Mouse (Mus musculus): Measurements from ENCODE around the gene Mdm2.
"Not testable (repeated sequence)": the region's sequence is repeated elsewhere in the genome, so short reads cannot be mapped to it uniquely, and the experiment has no call there.

Mdm2 gene

DNA sequence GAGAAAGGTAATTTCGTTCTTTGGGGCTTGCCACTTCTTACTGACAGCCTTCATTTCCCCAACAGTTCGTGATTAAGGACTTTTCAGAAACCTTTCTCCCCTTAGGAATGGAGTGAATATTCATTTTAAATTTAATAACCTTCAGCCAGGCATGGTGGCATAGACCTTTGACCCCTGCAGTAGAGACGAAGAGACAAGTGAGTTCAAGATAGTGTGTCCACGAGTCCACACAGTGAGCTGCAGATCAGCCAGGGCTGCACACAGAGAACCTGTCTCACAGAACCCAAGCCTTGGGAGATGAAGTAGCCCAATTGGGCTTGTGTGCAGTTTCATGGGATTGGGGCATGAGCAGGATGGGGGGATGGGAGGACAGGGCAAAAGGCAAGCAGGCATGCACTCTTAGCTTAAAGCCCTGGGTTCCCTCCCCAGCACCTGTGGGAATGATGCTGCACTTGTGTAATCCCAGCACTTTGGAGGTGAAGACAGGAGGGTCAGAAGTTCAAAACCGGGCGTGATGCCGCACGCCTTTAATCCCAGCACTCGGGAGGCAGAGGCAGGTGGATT is 1.7 kb upstream of the Mdm2 start:
- DNase-seq (ENCODE audit: low read depth, low spot score): no peak

DNA sequence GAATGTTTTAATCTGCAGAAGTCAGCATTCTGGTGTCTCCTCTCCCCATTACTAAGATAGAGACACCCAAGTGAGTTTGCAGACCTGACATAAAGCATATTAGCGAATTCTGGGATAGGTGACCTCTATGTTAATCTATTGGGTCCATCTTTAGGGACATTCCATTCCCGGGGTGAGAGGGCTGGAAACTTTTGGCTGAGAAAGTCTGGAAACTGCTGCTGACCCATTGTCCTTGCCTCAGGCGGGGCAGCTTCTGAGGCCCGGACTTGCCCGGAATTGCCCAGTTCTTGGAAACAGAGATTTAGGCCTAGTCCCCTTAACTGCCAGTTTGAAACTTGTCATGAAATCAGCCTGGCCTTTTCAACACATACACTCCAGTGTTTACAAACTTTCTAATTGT is 850 bp upstream of the Mdm2 start:
- DNase-seq (ENCODE audit: low read depth, low spot score): no peak

DNA sequence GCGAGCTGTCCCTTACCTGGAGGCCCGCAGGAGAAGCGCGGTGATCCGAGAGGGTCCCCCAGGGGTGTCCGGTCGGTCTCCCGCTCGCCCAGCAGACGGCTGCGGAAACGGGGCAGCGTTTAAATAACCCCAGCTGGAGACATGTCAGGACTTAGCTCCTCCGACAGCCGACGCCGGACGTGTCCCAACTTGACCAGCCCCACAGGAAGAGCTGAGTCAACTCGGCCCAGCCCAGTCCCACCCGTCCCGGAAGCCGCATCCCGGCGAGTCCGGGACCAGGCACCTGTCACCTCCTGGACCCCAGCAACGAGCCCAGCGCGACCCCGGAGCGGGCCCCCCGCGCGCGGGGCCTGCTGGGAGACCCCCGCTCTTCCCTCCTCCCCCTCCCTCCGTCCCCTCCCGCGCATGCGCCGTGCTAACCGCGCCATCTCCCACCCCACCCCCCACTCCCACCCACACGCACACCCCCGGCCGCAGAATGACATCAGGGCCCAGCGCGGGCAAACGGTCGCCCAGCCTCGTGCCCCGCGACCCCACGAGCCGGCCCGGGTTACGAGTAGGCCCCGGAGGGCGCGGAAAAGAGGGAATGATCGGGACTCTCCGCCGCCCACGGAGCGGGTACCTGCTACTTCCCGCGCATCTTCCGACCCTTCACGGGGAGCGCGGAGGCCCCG is 491 bp downstream of the Mdm2 start:
- peak; percentile 83 for DNase-seq (ENCODE audit: low read depth, low spot score)

DNA sequence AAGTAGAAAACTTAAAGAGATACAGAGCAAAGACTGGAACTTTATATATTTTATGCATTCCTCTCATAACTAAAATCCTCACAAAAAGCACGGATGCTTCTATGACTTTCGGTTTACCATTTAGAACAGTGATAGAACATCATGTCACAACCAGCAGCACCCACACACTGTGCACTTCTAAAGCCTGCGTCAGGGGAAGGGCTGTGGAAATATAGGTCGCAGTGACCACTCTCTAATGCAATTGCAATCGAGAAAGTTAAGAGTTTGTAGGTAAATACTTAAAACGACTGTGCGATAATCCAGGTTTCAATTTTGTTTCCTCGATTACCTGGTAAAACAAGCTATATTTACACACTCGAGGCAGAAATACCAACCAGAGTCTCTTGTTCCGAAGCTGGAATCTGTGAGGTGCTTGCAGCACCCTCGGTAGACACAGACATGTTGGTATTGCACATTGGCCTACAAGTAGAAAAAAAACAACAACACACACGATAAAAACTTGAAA is 1.2 kb downstream of the Mdm2 start:
- no peak for DNase-seq (ENCODE audit: low read depth, low spot score)

DNA sequence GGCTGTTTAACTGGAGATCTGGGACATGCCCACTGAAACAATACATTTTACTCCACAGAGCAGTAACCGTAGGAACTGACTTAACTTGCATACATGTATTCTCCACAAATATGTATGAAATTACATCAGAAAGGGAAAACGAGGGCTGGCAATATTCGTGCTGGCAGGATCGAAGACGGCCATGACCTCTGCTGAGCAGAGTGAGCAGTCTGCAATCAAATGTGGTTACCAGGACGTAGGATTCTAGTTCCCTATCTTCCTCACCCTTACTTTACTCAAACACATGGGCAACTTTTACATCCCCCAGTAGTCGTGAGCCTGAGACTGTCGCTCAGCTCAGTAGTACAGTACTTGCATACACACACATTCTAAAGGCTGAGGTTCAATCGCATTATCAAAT is 1.7 kb downstream of the Mdm2 start:
- DNase-seq (ENCODE audit: low read depth, low spot score): no peak

DNA sequence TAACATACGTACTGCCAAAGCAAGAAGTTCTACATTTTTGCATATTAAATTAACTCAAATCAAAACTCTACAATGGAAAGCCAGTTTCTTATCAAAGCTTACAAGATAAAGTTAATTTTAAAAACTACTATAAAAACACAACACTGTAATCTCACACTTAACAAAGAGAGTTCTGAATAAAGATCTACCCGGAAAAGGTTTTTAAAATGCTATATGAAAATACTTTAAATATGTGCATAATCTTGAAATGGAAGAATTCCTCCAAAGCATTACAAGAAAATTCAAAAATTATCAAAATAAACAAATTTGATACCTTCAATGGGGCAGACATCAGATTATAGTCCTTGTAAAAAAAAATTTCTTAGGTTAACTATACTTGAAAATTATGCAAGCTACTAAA is 2.2 kb downstream of the Mdm2 start:
- DNase-seq (ENCODE audit: low read depth, low spot score): no peak

DNA sequence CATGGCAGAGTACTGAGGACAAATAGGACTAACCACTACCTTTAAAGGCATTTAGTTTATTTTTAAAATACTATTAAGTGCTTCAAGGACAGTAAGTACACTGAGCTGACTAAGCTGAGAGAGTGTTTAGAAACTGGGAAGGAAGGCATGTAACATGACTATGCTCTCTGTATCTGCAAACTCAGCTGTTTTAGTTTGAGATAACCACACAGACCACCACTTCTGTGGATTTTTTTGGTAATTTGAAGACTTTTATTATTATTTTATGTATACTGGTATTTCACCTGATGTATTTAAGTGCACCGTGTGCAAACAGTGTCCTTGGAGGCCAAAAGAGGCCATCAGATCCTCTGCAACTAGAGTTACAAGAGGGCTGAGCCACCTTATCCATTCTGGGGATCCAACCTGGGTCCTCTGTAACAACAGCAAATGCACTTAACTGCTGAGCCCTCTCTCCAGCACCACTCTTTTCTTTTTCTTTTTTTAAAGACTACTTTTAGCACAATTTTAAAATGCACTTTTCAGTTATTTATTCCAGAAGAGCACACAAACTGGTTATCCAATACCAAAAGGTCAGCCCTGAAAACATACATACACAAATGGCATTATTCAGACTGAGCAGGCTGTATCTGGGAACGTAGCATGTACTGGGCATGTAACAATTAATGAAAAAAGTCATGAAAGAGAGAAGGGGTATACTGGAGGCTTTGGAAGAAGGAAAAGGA is 3.3 kb downstream of the Mdm2 start:
- no peak for DNase-seq (ENCODE audit: low read depth, low spot score)

DNA sequence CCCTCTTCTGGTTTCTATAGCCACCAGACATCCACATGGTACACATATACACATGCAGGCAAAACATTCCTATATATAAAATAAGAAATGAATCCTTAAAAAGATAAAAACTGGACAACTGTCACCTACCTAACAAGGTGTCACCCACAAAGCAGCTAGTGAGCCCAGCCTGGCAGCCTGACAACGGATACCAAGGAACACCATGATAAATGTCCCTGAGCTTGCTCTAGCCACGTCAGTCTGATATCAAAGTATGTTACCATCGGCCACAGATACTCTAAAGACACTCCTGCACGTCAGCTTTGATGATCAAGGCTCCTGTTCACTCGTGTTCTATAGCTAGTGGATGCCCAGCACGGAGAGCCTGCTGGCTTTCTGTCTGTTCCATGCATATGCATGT is 4.1 kb downstream of the Mdm2 start:
- no peak for DNase-seq (ENCODE audit: low read depth, low spot score)

DNA sequence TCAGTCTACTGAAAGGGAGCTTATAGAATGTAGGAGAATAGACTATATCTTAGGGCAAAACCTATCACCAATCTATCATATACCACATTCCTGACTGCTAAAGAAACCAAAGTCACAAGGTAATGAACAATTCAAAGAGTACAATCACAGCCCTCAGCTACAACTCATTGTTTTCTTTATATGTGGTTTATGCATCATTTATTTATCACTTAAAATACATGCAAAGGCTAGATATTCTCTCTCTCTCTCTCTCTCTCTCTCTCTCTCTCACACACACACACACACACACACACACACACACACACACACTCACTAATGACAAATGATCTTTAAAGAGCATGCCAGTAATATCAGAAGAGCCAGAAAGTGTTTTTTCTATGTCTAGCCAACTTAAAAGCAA is 4.8 kb downstream of the Mdm2 start:
- DNase-seq (ENCODE audit: low read depth, low spot score): no peak

DNA sequence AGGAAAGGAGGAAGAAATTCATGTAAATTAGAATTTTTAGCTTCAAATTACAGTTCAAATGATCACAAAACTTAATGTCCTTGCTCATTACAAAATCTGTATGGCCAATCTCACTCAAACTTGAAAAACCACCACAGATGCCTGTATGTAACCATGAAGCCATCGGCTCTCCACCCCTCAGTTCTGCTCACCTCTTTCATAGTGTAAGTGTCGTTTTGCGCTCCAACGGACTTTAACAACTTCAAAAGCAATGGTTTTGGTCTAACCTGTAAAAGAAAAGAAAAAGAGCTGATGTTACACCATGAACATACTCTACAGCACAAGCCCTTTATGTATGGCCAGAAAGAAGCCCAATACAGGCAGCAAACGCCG is 5.6 kb downstream of the Mdm2 start:
- no peak for DNase-seq (ENCODE audit: low read depth, low spot score)

DNA sequence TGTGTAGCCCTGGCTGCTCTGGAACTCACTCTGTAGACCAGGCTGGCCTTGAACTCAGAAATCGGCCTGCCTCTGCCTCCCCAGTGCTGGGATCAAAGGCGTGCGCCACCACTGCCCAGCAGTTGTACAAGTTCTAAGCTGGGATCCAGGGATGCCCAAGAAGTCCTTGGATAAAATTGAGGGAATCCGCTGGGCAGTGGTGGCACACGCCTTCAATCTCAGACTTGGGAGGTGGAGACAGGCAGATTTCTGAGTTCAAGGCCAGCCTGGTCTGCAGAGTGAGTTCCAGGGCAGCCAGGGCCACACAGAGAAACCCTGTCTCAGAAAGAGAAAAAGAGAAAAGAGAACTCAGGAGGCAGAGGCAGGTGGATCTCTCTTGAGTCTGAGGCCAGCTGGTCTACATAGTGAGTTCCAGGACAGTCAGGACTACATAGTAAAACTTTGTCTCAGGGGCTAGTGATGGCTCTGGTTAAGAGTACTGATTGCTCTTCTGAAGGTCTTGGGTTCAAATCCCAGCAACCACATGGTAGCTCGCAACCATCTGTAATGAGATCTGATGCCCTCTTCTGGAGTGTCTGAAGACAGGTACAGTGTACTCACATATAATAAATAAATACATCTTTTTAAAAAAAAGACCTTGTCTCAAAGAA is 6.1 kb downstream of the Mdm2 start:
- not testable (repeated sequence) for DNase-seq (ENCODE audit: low read depth, low spot score)

DNA sequence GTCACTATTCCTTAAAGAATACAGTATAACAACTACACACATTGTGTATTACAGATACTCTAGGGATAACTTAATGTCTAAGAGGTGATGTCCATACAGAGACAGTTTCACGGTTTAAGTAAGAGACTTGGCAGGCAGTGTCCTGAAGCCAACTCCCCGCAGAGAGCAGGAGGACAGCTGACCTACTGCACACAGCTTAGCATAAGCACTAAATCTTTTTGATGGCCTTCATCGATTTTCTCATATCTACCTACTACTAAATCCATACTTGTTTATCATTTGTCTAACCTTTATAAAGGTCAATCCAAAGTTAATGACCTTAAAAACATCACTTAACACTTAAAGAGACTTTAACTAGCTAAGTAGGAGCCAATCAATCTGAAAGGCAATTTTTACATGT is 7.1 kb downstream of the Mdm2 start:
- no peak for DNase-seq (ENCODE audit: low read depth, low spot score)

DNA sequence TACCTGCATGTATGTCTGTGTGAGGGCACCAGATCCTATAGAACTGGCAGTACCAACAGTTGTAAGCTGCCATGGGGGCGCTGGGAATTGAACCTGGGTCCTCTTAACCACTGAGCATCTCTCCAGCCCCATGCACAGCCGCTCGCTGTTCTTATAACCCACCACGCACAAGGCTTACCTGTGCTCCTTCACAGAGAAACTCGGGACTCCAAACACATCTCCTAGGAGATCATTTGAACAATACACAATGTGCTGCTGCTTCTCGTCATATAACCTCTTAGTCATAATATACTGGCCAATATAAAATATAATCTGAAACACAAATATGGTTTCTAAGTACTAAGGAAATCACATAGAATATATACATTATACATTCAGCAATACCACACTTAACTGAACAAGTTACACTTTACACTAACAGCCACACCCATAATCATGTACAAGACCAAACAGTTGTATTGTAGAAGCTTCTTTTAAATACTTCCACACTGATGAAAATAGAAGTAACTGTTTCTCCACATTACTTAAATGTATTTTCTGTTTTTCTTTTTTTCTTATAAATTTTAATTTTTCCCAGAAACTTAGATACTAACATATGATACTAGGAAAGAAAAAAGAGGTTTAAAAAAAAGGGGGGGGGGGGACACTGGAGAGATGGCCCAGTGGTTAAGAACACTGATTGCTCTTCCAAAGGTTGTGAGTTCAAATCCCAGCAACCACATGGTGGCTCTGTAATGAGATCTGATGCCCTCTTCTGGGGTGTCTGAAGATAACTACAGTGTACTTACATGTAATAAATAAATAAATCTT is 8.3 kb downstream of the Mdm2 start:
- DNase-seq (ENCODE audit: low read depth, low spot score): no peak

DNA sequence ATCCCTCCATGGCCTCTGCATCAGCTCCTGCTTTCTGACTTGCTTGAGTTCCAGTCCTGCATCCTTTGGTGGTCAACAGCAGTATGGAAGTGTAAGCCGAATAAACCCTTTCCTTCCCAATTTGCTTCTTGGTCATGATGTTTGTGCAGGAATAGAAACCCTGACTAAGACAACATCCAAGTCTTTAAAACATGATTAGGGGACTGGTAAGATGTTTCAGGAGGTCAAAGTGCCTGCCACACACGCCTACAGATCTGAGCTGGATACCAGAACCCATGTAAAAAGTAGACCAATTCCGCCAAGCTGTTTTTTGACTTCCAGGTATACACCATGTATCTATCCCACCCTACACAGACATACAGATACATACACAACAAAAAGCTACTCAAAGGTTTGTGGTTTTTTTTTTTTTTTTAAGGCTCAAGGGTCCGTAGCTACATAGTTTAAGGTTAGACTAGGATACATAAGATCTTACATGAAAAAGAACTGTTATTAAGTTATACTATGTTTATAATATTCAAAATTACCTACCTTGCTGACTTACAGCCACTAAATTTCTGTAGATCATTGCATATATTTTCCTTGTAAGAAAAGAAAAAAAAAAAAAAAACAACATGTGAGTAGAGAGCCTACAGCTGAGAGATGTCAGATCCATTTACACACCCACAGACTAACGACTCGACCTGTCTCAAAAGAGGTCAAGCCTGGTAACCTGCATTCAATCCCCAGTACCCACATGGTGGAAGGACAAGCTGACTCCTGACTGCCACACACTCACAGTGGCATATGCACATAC is 9.3 kb downstream of the Mdm2 start:
- no peak for DNase-seq (ENCODE audit: low read depth, low spot score)

DNA sequence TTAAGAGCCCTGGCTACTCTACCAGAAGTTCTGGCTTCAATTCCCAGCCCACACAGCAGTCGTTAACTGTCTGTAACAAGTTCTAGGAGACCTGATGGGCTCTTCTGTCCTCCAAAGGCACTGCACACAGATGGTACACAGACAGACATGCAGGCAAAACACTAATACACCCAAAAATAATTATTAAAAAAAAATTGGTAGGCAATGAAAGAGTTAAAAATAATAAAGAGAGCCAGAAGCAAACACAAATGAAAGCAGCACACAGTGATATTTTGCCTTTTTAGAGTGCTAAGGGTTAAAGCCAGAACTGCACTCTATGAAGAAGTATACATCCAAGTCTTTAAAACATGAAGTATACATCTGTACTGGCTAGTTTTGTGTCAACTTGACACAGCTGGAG is 10.1 kb downstream of the Mdm2 start:
- DNase-seq (ENCODE audit: low read depth, low spot score): no peak

DNA sequence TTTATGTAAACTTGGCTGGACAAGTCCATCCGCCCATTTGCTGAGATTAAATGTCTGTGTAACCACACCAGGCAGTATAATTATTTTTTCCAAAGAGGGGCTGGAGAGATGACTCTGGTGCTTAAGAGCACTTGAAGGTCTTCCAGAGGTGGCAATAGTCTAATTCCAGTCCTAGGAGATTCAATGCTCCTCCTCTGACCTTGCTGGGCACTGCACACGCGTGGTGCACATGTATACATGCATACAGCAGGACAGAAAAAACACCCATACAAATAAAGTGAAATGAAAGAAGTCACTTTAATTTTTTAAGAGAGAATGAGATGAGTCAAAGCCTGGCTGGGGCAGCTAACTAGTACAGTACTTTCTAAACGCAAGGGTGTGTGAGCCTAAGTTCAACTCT is 10.6 kb downstream of the Mdm2 start:
- DNase-seq (ENCODE audit: low read depth, low spot score): no peak

DNA sequence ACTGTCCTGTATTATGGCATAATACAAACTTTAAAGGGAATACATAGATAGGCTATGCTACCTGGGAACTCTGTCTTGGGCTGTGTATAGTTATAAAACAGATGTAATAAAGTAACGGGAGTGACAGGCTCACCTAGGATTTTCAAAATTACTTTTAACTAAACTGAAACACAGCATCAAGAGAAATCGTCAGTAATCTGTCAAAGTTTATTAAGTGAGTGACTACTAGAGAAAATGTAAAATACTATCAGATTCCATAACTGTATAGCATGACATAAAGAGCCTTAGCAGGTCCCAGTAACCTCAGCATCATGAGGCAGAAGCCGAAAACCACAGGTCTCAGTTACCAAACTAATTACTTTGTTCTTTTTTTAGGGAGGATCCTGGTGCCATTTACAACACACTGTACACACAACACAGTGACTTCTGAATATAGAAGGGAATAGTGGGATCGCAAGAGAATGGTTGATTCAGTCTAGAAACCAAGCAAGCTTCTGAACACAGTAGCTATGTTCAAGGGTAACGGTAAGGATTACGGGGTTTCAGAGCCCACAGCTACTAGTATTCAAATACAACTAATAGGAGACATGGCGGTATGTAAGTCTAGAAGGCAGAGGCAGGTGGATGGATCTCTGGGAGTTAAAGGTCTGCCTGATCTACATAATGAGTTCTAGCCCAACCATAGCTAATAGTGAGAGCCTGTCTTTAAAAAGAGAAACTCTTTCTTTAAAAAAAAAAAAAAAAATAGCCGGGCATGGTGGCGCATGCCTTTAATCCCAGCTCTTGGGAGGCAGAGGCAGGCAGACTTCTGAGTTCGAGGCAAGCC is 12.0 kb downstream of the Mdm2 start:
- DNase-seq (ENCODE audit: low read depth, low spot score): no peak

DNA sequence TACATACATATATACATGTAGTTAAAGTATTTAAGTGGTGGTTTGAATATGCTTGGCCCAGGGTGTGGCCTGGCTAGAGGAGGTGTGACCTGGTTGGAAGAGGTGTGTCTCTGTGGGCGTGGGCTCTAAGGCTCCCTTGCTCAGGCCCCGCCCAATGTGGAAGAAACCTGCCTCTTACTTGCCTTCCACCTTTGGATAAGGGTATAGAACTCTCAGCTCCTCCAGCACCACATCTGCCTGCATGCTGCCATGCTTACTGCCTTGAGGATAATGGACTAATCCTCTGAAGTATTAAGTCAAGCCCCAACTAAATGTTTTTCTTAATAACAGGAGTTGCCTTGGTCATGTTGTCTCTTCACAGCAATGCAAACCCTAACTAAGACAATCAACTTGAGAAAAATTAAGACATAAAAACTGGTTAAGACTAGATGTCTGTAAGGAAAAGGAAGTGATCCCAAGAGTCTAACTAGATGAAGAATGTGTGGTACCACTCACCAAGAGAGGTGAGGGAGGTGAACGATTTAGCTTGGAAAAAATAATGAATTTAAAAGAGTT is 12.9 kb downstream of the Mdm2 start:
- no peak for DNase-seq (ENCODE audit: low read depth, low spot score)

DNA sequence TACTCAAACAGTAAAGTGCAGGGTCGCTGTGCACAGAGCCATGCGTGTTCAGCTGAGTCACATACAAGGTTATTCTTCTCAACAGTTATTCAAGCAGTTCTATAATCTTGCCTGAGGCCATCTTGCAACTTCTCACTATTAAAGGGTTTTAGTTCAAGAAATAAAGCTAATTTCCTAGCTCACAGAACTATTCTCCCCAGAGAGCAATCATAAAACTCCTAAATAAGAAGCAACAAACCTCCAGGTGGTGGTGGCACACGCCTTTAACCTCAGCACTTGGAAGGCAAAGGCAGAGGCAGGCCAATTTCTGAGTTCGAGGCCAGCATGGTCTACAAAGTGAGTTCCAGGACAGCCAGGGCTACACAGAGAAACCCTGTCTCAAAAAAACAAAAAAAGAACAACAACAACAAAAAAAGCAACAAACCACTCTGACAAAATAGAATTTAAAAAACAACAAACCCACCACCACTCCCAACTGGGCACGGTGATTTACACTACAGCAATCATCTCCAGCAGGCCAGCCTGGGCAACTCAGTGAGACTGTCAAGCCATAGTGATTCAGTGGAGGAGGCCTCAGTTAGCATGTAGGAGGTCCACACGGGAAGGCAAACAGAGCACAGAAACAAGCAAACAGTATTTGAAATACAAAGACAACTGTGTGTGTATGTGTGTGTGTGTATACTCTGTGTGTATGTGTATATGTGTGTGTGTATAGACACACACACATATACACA is 13.6 kb downstream of the Mdm2 start:
- DNase-seq (ENCODE audit: low read depth, low spot score): no peak
